Mouse (Mus musculus) 3134 (cell line): ENCODE results near the gene Wnt5b.

Experiments used
- DNase-seq: peaks from one replicate; pipeline ENCODE4 v3.0.0-alpha.2; 2011; ENCODE audit warnings: low spot score; ENCODE audit not compliant: insufficient read length; ENCODE audit errors: extremely low read depth

The Wnt5b gene

DNA sequence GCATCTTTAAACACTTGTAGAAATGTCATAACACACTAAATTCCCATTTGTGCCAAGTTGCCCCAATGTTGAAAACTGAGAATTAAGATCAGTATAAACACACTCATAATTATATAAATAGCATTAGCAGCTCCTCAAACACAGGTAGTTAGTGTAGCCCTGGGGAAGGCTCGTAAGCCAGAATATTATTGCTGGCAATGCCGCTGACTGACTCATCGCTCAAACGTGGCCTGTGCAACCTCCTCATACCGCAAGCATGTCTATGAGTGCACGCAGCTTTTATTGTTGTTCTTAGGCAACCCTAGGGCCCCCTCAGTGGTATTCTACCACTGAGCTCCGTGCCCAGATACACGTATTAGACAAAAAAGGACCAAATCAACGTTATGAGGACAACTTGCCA lies 151.3 kb downstream of the Wnt5b start:
- DNase-seq, result peak; percentile 62

DNA sequence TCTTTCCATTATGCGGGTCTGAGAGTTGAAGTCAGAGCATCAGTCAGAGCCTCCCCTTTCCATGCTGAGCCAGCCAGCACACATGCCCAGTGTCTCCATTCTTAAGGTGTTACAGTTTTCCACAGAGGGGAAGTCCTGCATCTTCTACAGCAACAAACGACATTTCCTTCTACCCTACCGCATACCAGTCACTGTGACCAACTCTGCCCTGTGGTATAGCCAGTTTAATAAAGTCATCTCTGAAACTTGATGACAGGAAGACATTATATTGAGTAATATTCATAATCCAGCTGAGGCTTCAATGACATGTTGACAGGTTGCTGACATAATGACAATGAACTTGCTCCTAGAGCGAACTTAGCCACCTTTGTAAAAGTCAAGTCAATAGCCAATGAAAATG lies 153.4 kb downstream of the Wnt5b start:
- DNase-seq, result no peak

DNA sequence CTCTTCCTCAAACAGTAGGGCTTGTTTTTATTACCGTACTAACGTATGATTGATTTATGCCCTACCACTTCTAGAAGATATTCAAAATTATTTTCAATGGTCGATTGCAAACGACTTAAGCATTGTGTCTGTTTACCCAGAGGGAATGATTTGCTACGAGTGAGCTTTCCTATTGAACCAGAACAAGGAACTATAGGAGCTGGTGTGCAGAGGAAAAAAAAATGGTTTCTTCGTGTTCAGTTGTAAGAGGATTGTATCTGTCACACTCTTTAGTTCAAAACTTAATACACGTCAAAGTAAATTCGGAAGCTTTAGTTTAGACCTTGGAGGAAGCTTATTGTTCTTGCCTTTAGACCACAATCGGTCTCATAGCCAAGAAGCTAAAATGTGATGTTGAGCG lies 155.1 kb downstream of the Wnt5b start:
- no peak for DNase-seq

DNA sequence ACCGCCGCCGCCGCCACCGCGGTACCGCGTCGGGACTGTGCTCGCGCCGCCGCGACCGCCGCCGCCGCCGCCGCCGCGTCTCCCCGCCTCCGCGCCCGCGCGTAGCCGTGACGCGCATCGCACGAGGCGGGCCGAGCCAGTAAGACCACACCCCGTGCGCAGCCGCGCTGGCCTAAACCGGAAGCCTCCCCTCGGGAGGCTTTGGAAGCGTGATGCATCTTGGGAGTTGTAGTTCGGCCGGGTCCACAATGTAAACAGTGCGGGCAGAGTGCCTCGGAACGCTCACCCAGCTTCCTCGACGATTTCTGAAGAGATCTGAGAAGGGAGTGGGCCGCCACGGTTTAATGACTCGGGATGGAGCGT lies 155.5 kb downstream of the Wnt5b start:
- DNase-seq, result peak; percentile 88

DNA sequence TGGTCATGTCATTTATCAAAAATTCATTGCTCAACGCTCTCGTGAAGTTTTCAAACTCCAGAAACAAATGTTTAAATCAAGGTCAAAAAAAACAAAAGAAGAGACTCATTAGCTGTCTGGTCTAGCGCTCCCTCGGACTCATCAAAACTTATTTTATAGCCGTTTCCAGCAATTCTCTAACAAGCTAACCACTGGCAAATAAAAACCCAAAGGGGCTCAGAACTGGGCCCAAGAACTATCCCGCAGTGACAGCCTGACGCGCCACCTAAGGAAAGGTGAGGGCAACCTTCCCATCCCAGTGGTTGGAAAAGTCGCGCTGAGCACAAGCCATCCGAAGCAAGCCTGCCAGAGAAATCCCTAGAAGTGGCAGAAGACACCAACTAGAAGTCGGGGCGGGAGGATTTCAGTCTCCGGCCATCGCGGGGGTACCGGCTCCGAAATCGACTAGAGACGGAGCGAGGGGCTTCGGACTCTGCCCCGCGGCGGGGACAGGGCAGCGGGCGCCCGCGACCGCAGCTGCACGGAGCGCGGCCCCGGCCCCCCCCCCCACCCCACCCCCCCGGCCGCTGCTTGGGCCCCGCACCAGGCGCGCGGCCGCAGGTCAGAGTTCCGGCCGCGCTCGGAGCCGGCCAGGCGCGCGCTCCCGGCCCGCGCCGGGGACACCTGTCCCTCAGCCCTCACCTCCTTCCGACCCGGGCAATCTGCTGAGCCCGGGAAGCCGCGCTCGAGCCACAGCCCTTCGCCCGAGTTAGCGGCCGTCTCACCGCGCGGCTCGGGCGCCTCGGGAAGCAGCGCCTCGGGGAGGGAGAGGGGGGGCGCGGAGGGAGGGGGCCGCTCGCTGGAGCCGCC lies 156.1 kb downstream of the Wnt5b start:
- peak; percentile 73 for DNase-seq

DNA sequence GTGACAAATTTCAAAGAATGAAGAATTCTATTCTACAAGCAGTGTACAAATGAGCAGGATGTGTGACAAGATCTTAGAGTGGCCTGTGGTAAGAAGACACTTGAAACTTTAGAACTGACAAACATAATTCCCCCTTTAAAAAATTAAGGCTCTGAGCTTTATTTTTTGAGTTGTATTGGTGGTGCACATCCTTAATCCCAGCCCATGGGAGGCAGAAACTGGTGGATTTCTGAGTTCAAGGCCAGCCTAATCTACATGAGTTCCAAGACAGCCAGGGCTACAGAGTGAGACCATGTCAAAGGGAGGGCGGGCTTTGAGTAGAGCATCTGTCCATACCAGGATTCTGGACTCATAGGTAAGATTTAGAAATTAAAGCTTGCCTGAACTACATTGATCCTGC lies 157.3 kb downstream of the Wnt5b start:
- DNase-seq, result no peak

DNA sequence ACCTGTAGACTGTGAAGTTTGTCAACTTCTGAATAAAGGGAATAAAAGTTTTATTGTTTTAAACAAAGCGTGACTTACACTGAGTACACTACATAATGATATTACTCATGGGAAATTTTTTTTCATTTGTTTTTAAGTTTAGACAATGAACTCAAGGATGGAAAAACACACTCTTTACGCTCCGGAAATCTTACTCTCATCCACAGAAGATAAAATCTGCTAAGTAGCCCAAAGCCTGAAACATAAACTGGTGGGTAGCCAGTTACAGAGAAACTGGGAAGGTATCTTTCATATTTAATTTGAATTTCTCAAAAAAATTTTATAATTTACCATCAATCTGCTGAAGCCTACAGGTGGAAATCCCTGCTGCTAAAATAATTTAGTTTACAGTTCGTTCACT lies 157.7 kb downstream of the Wnt5b start:
- DNase-seq, result no peak

DNA sequence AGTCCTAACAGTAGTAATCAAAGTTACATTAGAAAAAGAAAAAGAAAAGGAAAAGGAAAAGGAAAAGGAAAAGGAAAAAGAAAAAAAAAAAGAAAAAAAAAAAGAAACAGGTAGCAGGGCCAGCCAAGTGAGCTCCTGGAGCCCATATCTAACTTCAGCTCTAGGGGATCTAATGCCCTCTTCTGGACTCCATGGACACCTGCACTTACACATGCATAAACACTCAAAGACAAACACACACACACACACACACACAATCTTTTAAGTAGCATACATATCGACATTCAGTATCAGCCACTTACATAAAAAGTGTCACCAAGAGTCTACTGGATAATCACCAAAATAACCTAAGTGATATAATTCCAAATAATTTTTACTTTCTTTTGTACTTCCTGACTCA lies 158.5 kb downstream of the Wnt5b start:
- DNase-seq, result no peak
